Mouse (Mus musculus) spleen, adult 18-20 months (tissue): ENCODE measurements around the gene Slc44a5.
"Not testable (repeated sequence)": the region's sequence is repeated elsewhere in the genome, so short reads cannot be mapped to it uniquely, and the experiment has no call there.

ENCODE experiments used
- DNase-seq, 2 experiments: peaks; one replicate each; pipeline ENCODE4 v3.0.0; 2022; ENCODE audit warnings: mixed read lengths in 2 of 2

Slc44a5 gene

GRCm38 (mm10) chr3:153973949-153974760 lies 919 bp downstream of the Slc44a5 start:
- DNase-seq, result no peak

DNA sequence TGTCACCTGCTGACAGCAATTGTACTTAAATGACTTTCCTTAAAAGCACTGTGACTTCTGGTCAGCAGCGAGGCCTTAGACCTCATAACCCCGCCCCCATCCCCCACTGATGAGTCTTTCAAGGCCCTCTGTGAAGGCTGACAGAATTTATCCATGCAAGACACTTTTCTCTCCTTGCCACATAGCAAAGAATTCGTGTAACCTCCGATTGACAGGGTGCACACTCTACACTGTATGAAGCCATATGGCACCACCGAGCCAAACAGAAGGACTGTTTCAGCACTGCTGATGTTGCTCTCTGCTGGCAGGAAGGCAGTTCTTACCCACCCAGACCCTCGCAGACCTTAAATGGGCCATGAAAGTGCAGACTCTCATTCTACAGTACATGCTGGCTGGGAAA lies 1.8 kb downstream of the Slc44a5 start:
- no peak for DNase-seq

DNA sequence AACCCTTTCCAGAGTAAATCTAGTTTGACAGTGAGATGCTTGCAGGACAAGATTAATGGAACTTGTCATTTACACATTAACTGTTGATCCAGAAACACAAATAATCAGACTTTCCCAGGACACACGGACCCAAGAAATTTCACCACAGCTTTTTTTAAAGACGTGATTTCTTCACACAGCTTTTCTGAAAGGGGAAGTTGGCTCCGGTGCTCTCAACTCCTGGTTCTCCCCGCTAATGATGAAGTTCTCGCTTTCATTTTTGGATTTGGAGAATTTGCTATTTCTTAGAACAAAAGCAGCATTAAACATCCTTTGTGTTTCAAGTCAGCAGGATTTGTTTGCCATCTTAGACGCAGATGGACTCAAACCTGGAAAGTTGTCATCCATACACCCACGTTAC lies 2.6 kb downstream of the Slc44a5 start:
- DNase-seq, result no peak

GRCm38 (mm10) chr3:153980611-153981010 lies 7.4 kb downstream of the Slc44a5 start:
- no peak for DNase-seq

GRCm38 (mm10) chr3:153984428-153985340 lies 11.4 kb downstream of the Slc44a5 start:
- DNase-seq, result peak; percentile 10 to 30

- no peak for DNase-seq
Observed at GRCm38 (mm10) chr3:153999797-154000528, 26.7 kb downstream of the Slc44a5 start.

GRCm38 (mm10) chr3:154001348-154001747 lies 28.1 kb downstream of the Slc44a5 start:
- DNase-seq, result no peak

- no peak for DNase-seq
Observed at GRCm38 (mm10) chr3:154046876-154047275, 73.6 kb downstream of the Slc44a5 start.

- no peak for DNase-seq
Observed at GRCm38 (mm10) chr3:154053331-154053730, 80.1 kb downstream of the Slc44a5 start.

DNA sequence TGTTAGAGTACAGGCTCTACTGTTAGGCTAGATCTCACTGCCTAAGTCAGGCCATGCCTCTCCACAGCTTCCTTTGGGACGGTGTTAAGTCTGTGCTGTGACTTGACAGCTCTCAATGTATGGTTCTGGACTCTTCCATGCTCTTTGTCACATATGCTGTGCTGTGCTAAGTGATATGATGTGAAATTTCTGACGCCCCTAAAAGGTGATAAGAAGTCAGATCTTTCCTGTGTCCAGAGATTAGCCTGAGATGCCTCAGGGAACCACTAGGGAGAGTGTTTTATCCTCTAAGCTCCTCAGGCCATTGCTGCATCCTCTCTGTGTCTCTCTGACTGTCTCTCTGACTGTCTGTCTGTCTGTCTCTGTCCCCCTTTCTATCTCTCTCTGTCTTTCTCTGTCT lies 84.2 kb downstream of the Slc44a5 start:
- DNase-seq, result no peak

DNA sequence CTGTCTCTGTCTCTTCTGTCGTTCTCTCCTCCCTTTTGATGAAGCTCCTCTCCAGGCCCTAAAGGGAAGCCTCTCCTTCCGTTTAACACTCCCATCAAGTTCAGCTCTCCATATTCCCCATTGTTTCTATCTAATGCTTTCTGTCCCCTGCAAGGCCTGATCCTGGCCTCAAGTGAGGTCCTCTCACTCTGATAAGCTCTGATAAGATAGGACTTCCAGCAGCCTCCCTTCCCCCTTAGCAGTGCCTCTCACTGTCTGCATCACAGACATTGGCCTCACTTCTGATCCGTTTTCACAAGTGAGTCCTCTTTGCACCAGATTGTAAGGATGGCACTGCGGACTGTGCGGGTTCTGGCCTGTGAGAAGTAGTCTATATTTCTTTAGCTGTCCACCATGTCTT lies 85.0 kb downstream of the Slc44a5 start:
- no peak for DNase-seq

GRCm38 (mm10) chr3:154071989-154072388 lies 98.8 kb downstream of the Slc44a5 start:
- not testable (repeated sequence) for DNase-seq

GRCm38 (mm10) chr3:154075749-154076148 lies 102.5 kb downstream of the Slc44a5 start:
- no peak for DNase-seq

GRCm38 (mm10) chr3:154081687-154082086 lies 108.5 kb downstream of the Slc44a5 start:
- DNase-seq, result no peak

DNA sequence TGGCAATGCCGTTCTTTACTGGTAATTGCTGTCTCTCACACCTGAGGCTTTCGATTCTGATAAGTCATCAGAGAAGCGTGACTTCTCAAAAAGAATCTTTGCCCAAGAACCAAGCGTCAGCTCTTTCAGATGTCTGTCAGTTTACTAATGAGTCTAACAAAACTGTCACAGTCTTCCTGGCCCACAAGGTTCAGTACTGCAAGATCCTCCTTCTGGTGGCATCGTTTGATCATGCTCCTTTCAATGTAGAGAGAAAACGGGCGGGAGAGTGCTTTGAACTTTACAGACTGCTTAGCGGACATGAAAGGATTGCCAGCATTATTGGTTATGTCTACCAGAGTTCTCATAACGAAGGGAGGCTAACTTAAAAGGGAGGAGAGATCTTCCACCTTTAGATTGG lies 109.0 kb downstream of the Slc44a5 start:
- no peak for DNase-seq

DNA sequence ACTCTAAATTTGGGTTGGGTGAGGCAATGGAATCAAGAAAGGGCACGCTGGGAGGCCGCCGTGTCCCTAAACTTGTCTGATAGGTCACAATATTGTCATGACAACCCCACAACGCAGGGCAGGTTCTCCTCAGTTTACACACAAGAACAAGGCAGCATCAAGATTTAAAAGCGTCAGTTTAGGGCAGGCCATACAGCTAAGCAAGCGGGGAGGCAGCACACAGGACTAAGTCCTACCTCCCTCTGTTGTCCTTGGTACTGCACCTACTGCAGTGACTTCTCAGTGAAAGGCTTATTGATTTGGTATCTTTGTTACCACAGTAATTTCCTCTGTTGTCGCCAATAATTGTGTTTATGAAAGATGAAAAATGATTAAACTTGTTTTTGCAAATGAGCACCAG lies 109.7 kb downstream of the Slc44a5 start:
- DNase-seq, result no peak

DNA sequence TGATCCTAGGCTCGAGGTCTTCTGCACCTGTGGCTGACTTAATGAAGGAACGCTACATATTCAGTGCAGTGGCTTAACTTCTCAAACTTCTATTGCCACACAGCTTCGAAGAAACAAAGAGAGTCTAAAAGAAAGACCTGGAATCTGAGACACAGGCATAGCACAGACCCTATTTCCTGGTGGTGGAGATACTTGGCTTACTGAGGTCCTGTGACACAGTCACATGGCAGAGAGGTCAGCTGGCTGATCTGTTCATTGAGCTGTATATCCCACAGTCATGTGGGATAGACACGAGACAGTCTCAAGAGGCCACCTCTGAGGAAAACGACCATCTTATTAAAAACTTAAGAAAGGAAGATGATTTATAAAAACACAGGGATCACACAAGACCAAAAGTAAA lies 116.8 kb downstream of the Slc44a5 start:
- no peak for DNase-seq

DNA sequence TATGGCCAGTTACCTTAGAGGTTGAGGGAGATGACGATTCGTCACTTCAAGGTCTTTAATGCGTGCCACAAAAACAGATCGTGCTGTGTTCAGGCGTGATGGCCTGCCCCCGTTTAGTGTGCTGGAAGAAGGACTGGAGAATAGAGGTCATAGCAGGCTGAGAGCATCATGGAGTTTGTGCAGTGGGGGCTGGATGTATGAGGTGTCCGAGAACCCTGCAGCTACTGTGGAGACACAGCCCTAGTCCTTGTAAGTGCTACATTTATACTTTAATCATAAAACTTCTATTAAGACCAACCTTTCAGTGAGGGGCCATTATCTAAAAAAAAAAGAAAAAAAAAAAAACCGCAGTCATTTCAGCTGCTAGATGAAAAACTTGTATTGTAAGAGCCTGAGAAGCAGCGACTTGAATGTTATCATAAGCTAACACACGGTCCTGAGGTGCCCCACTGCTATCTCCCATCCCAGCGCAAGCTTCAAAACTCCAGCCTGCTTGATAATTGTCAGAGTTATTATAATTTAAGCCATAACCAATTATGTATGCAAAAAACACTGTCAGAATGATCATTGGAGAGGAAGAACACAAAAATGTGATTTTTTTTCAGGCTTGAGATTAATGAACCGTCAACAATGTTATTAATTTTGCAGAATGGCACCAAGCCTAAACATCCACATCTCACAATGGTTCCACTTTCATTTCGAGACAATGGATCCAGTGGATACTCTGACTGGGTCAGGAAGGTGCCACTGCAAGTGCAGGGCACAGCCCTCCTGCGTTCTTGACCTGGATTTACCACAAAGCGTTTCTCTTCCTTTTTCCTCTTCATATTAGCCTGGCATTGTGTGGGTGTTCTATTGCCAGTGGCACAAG lies 118.5 kb downstream of the Slc44a5 start:
- no peak for DNase-seq

DNA sequence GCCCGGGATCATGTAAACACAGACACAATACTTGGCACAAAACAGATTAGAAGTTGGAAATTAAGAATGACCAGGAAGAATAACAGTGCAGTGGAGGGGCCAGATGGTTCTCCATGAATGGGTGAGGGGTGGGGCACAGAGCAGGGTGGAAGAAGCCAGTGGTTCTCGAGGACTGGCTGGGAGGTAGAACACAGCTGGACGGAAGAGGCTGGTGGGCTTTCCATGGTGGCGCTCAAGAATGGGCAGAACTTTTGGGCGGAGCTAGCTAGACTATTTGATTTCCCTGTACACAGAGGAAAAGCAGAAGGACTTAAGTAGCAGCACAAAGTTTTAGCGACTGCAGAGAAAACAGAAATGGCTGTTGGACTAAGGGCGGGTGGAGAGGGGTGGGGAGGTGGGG lies 119.2 kb downstream of the Slc44a5 start:
- no peak for DNase-seq

DNA sequence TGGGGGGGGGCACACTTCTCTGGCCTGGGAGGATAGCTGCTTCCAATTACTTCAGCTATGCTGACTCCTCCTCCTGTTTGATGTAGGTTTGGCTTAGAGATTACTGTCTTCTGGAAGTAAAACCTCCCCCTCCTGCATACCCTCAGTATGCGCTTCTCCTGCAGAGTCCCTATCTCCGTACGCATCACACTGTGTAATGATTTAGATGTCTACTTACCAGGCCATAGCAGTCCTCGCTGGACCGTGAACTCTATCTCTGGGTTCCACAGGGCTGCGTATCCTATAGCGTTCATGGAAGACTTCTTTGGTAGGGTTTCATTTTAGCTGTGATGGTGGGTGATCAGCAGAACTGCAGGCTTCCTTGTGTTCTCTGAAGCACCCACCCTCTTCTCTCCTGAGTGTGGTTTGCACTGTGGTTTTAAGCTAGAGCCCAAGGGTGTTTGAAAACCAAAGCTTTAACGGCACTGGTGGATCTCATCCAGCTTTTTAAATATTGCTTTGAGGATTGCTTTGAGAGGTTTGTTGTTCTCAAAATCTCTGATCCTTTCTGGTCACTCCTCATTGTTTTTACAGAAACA lies 120.6 kb downstream of the Slc44a5 start:
- no peak for DNase-seq

GRCm38 (mm10) chr3:154101671-154102070 lies 128.4 kb downstream of the Slc44a5 start:
- no peak for DNase-seq

DNA sequence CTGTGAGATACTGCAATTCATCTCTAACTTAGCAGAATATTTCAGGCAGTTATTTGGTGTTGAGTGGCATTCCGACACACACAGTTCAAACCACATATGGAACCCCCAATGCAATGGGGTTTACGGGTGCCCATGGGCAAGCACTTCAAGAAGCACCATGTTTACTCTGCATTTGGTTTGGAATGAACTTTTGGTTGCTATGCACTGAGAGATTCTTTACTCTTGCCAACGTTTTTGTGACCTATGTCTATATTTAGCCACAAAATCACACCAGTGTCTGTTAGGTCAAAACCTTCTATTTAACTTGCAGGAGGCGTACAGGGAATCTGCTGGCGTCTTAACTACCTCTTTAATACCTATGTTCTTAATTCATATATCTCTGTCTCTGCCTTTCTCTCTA lies 137.3 kb downstream of the Slc44a5 start:
- no peak for DNase-seq
